Mouse (Mus musculus): ENCODE results near the gene Gorasp1. TPM values are rescaled to one million over a fixed set of nuclear protein-coding genes. Genes with fewer than 3 reads are reported as not detected.

Gorasp1 gene
- polyA plus RNA-seq, 1 experiment: 10.5 TPM

DNA sequence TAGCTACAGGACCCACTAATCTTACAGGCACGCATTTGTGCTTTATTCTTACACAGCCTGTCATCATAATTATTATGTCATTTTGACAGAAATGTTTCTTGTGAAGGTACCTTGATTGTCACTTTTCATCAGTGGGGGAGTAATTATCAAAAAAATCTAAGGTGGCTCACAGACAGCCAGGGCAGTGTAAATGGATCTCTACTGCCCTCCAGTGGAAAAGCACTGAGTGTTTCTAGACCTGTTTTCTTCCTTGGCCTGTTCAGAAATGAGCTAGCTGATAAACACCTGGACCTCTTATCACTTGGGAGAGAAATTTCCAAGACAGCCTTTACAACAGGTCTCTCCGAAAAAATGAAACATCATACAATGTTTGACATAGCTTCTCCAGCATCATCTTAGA lies 46.7 kb downstream of the Gorasp1 start:
- Histone ChIP-seq H3ac (ENCODE audit: control insufficient read depth, insufficient read length) (no peak overlapping the region), H3K27me3 (ENCODE audit: control insufficient read depth, insufficient read depth, insufficient read length) (no peaks in the 10 kb centered on the region), H3K4me3 (no peak overlapping the region), H3K36me3 (ENCODE audit: control insufficient read depth, insufficient read depth) (no peaks in the 10 kb centered on the region), H3K79me2 (ENCODE audit: control insufficient read depth, insufficient read depth) (peaks cover 5% of the 10 kb centered on the region), H3K4me2 (ENCODE audit: low read depth) (no peak overlapping the region)
- TF ChIP-seq MYOG (IDR thresholded peaks at IDR 0.05; ENCODE audit: control insufficient read depth in 1 of 3, insufficient read depth in 1 of 3, insufficient read length in 2 of 3, low read depth in 2 of 3): no peak
- no peak for TF ChIP-seq E2F4 (IDR thresholded peaks at IDR 0.05; ENCODE audit: insufficient read depth)
- TF ChIP-seq REST (IDR thresholded peaks at IDR 0.05; ENCODE audit: insufficient read depth, insufficient read length): no peak
- TF ChIP-seq POLR2AphosphoS2 (IDR thresholded peaks at IDR 0.05; ENCODE audit: insufficient read length, low read depth): no peak
- TF ChIP-seq POLR2A (IDR thresholded peaks at IDR 0.05; ENCODE audit: insufficient read length, low read depth): no peak
- TF ChIP-seq CEBPB (IDR thresholded peaks at IDR 0.05; ENCODE audit: insufficient read depth, poor library complexity, severe bottlenecking): no peak
- no peak for TF ChIP-seq SRF (IDR thresholded peaks at IDR 0.05; ENCODE audit: control insufficient read depth, insufficient read length, low read depth)
- no peak for TF ChIP-seq TCF3 (IDR thresholded peaks at IDR 0.05; ENCODE audit: insufficient read length, low read depth)
- TF ChIP-seq USF1 (IDR thresholded peaks at IDR 0.05; ENCODE audit: low read depth): no peak
- no peak for TF ChIP-seq MAX (IDR thresholded peaks at IDR 0.05; ENCODE audit: low read depth)
- TF ChIP-seq TCF12 (IDR thresholded peaks at IDR 0.05; ENCODE audit: insufficient read depth, poor library complexity, severe bottlenecking): no peak
- TF ChIP-seq MYOD1 (IDR thresholded peaks at IDR 0.05; ENCODE audit: control insufficient read depth in 1 of 3, insufficient read length in 2 of 3, low read depth in 2 of 3): no peak

DNA sequence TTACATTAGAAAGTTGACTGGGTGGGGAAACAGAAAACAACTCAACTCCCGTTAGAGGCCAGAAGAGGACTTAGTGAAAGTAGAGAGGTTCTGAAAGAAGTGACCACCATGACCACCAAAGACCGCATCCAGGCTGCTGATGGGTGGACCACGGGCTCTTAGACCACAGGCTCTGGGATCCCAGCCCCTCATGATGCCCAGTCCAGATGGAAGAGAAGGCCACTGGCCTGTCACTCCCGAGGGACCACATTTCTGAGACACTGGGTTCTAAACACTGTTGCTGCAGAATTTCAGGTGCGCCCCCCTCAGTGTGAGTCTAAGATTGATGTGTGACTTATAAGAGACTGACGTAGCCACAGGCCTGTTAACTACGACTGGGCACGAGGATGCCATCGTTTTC lies 47.9 kb downstream of the Gorasp1 start:
- no peak overlapping the region for H3K4me3 ChIP-seq
- H3K27me3 ChIP-seq (ENCODE audit: control insufficient read depth, insufficient read depth, insufficient read length): no peaks in the 10 kb centered on the region
- no peaks in the 10 kb centered on the region for H3K79me2 ChIP-seq (ENCODE audit: control insufficient read depth, insufficient read depth)
- TF ChIP-seq E2F4 (IDR thresholded peaks at IDR 0.05; ENCODE audit: insufficient read depth) (no peak), REST (IDR thresholded peaks at IDR 0.05; ENCODE audit: insufficient read depth, insufficient read length) (no peak), CEBPB (IDR thresholded peaks at IDR 0.05; ENCODE audit: insufficient read depth, poor library complexity, severe bottlenecking) (no peak), MAX (IDR thresholded peaks at IDR 0.05; ENCODE audit: low read depth) (no peak), MYOD1 (IDR thresholded peaks at IDR 0.05; ENCODE audit: control insufficient read depth in 1 of 3, insufficient read length in 2 of 3, low read depth in 2 of 3) (no peak), POLR2AphosphoS2 (IDR thresholded peaks at IDR 0.05; ENCODE audit: insufficient read length, low read depth) (no peak), TCF3 (IDR thresholded peaks at IDR 0.05; ENCODE audit: insufficient read length, low read depth) (no peak), TCF12 (IDR thresholded peaks at IDR 0.05; ENCODE audit: insufficient read depth, poor library complexity, severe bottlenecking) (no peak), POLR2A (IDR thresholded peaks at IDR 0.05; ENCODE audit: insufficient read length, low read depth) (no peak), USF1 (IDR thresholded peaks at IDR 0.05; ENCODE audit: low read depth) (no peak), MYOG (IDR thresholded peaks at IDR 0.05; ENCODE audit: control insufficient read depth in 1 of 3, insufficient read depth in 1 of 3, insufficient read length in 2 of 3, low read depth in 2 of 3) (no peak), SRF (IDR thresholded peaks at IDR 0.05; ENCODE audit: control insufficient read depth, insufficient read length, low read depth) (no peak)
- H3K36me3 ChIP-seq (ENCODE audit: control insufficient read depth, insufficient read depth): no peaks in the 10 kb centered on the region
- H3K4me2 ChIP-seq (ENCODE audit: low read depth): no peak overlapping the region
- no peak overlapping the region for H3ac ChIP-seq (ENCODE audit: control insufficient read depth, insufficient read length)

DNA sequence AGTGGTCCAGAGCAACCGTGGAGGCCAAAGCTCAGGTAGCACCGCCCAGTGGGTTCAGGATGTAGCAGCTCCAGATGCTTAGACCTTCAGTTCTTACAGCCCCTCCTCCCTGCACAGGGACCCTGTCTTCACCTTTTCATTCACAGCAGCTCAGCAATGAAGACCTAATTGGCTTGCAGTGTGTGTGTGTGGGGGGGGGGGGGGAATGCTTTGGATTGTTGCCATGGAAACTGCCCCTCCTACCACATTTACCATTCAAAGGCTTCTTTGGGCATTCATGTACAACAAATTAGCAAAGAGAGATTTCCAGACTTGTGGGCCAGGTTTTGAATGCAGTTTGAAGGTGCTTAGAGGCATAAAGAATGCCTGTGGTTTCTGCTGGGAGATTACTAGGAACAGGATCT lies 48.5 kb downstream of the Gorasp1 start:
- no peak overlapping the region for H3K4me3 ChIP-seq
- H3K79me2 ChIP-seq (ENCODE audit: control insufficient read depth, insufficient read depth): no peaks in the 10 kb centered on the region
- no peaks in the 10 kb centered on the region for H3K27me3 ChIP-seq (ENCODE audit: control insufficient read depth, insufficient read depth, insufficient read length)
- TF ChIP-seq SRF (IDR thresholded peaks at IDR 0.05; ENCODE audit: control insufficient read depth, insufficient read length, low read depth) (no peak), MAX (IDR thresholded peaks at IDR 0.05; ENCODE audit: low read depth) (no peak), POLR2AphosphoS2 (IDR thresholded peaks at IDR 0.05; ENCODE audit: insufficient read length, low read depth) (no peak), REST (IDR thresholded peaks at IDR 0.05; ENCODE audit: insufficient read depth, insufficient read length) (no peak), MYOG (IDR thresholded peaks at IDR 0.05; ENCODE audit: control insufficient read depth in 1 of 3, insufficient read depth in 1 of 3, insufficient read length in 2 of 3, low read depth in 2 of 3) (no peak), POLR2A (IDR thresholded peaks at IDR 0.05; ENCODE audit: insufficient read length, low read depth) (no peak), CEBPB (IDR thresholded peaks at IDR 0.05; ENCODE audit: insufficient read depth, poor library complexity, severe bottlenecking) (no peak), TCF3 (IDR thresholded peaks at IDR 0.05; ENCODE audit: insufficient read length, low read depth) (no peak), TCF12 (IDR thresholded peaks at IDR 0.05; ENCODE audit: insufficient read depth, poor library complexity, severe bottlenecking) (no peak), USF1 (IDR thresholded peaks at IDR 0.05; ENCODE audit: low read depth) (no peak), E2F4 (IDR thresholded peaks at IDR 0.05; ENCODE audit: insufficient read depth) (no peak), MYOD1 (IDR thresholded peaks at IDR 0.05; ENCODE audit: control insufficient read depth in 1 of 3, insufficient read length in 2 of 3, low read depth in 2 of 3) (no peak)
- H3K36me3 ChIP-seq (ENCODE audit: control insufficient read depth, insufficient read depth): no peaks in the 10 kb centered on the region
- H3K4me2 ChIP-seq (ENCODE audit: low read depth): no peak overlapping the region
- H3ac ChIP-seq (ENCODE audit: control insufficient read depth, insufficient read length): no peak overlapping the region

DNA sequence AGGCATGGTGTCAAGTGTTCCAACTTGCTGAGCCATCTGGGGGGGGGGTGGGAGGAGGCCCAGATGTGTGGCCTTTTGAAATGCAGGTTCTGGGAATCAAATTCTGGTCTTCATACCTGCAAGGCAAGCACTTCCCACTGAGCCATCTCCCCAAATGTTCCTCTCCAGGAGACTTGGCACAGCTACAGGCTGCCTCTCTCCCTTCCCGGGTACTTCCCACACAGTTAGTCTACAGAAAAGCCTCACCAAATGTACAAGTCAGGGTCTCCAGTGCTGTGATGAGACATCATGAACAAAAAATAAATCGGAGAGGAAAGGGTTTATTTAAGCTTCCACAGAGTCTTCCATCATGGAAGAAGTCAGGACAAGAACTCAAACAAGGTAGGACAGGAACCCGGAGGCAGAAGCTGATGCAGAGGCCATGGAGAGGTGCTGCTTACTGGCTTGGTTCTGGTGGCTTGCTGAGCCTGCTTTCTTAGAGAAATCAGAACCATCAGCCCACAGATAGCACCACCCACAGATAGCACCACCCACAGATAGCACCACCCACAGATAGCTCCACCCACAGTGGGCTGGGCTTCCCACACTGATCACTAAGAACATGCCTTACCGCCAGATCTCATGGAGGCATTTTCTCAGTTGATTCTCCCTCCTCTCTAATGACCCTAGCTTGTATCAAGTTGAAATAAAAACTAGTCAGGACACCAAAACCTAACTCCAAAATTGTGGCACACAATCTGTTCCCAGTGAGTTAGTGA lies 50.0 kb downstream of the Gorasp1 start:
- Histone ChIP-seq H3K36me3 (ENCODE audit: control insufficient read depth, insufficient read depth) (no peaks in the 10 kb centered on the region), H3K27me3 (ENCODE audit: control insufficient read depth, insufficient read depth, insufficient read length) (peaks cover 5% of the 10 kb centered on the region), H3ac (ENCODE audit: control insufficient read depth, insufficient read length) (no peak overlapping the region), H3K79me2 (ENCODE audit: control insufficient read depth, insufficient read depth) (no peaks in the 10 kb centered on the region), H3K4me2 (ENCODE audit: low read depth) (no peak overlapping the region), H3K4me3 (no peak overlapping the region)
- TF ChIP-seq TCF12 (IDR thresholded peaks at IDR 0.05; ENCODE audit: insufficient read depth, poor library complexity, severe bottlenecking) (no peak), TCF3 (IDR thresholded peaks at IDR 0.05; ENCODE audit: insufficient read length, low read depth) (no peak), REST (IDR thresholded peaks at IDR 0.05; ENCODE audit: insufficient read depth, insufficient read length) (no peak), SRF (IDR thresholded peaks at IDR 0.05; ENCODE audit: control insufficient read depth, insufficient read length, low read depth) (no peak), MAX (IDR thresholded peaks at IDR 0.05; ENCODE audit: low read depth) (no peak), MYOD1 (IDR thresholded peaks at IDR 0.05; ENCODE audit: control insufficient read depth in 1 of 3, insufficient read length in 2 of 3, low read depth in 2 of 3) (no peak)

Other genes with a start within 250 kb of the Gorasp1 start
- 1.6 TPM for gene Scn10a, start 218.2 kb downstream of the Gorasp1 start, polyA plus RNA-seq (2012; fragmentation: generic; extraction: Trizol)
- gene Scn11a, start 112.1 kb downstream of the Gorasp1 start, polyA plus RNA-seq (2012; fragmentation: generic; extraction: Trizol): 0.01 TPM
- 12.1 TPM for gene Wdr48, start 42.7 kb downstream of the Gorasp1 start, polyA plus RNA-seq (2012; fragmentation: generic; extraction: Trizol)
- 0.05 TPM for gene Ttc21a, start within 50 bp of the Gorasp1 start, polyA plus RNA-seq (2012; fragmentation: generic; extraction: Trizol)
- 9.2 TPM for gene Csrnp1, start 47.1 kb upstream of the Gorasp1 start, polyA plus RNA-seq (2012; fragmentation: generic; extraction: Trizol)
- 35.6 TPM for gene Xirp1, start 86.0 kb upstream of the Gorasp1 start, polyA plus RNA-seq (2012; fragmentation: generic; extraction: Trizol)
- gene Cx3cr1, start 132.3 kb upstream of the Gorasp1 start, polyA plus RNA-seq (2012; fragmentation: generic; extraction: Trizol): not detected
- gene Ccr8, start 154.5 kb upstream of the Gorasp1 start, polyA plus RNA-seq (2012; fragmentation: generic; extraction: Trizol): not detected
- 12.9 TPM for gene Slc25a38, start 172.8 kb upstream of the Gorasp1 start, polyA plus RNA-seq (2012; fragmentation: generic; extraction: Trizol)
- gene Rpsa, start 190.1 kb upstream of the Gorasp1 start, polyA plus RNA-seq (2012; fragmentation: generic; extraction: Trizol): 2,555 TPM
- gene Mobp, start 212.1 kb upstream of the Gorasp1 start, polyA plus RNA-seq (2012; fragmentation: generic; extraction: Trizol): not detected